Mouse (Mus musculus): Measurements from ENCODE around the gene Vmn2r30. TPM values are rescaled to one million over a fixed set of nuclear protein-coding genes. Genes with fewer than 3 reads are reported as not detected.
"Not testable (repeated sequence)": the region's sequence is repeated elsewhere in the genome, so short reads cannot be mapped to it uniquely, and the experiment has no call there.

Vmn2r30 gene
- under 1 TPM; 0.16 to 0.45 (median 0.27) TPM for total RNA-seq (2022)

DNA sequence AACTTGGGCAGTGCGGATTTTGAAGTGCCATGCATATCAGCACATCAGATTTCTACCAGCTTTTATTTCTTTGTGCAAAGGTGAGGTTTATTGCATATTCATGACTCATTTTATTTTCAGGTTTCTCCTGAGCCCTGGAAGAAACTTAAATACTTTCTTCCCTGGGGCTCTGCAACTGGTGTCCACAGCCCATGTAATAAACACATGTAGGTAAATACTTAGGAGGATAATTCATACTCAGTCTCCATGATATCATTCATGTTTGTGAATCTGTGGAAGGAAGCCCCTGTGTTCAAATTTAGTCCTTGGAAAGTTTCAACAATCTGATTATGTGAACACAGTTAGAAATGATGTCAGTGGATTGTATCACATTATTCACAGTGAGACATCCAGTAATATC is at the start of gene Vmn2r30:
TSS of gene Vmn2r30 (minus strand) at position 101 of the 400 bp plus-strand sequence.
- not testable (repeated sequence) for DNase-seq (ENCODE audit: low spot score in 2 of 2)

DNA sequence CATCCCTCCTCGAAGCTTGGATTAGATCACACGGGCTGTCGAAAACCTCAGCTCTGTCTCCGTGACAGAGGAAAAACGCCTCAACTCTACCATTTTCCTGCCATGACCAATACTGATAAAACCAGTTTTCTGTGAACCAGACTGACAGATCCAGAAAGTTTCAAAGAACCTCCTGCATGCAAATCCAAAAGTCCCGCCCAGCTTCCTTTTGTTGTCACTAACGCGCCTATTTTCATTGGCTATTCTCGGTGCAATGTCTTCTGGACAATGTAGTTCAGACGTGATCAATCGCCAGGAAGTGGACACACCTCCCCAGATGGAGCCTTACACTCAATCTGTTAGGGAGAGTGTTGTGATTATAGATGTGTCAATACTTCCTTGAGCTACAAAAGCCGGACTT is 37.0 kb upstream of the Vmn2r30 start, which contains the start of gene Gm45783:
TSS of gene Gm45783 (minus strand) at position 143 of the 400 bp plus-strand sequence.
- DNase-seq (ENCODE audit: low spot score in 2 of 2), result not testable (repeated sequence)

DNA sequence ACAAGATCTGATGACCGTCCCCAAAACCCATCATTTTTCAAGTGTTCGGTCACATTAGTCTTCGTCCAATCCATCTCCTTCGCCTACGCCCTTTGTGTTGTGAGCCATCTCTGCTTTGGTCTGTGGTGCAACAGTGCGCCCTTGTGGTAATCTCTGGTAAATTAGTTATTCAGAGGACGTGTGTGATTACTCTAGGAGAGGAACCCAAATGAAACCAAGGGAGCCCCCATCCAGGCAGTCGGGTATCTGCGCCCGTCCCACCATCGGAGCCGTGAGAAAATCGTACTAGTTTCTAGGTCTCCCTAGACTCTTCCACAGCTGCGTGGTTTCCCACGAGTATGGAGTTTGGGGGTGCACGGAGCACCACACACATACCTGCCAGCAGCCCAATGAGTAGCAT is 41.8 kb downstream of the Vmn2r30 start:
- peak; percentile 52 to 63 for DNase-seq (ENCODE audit: low spot score in 2 of 2)

DNA sequence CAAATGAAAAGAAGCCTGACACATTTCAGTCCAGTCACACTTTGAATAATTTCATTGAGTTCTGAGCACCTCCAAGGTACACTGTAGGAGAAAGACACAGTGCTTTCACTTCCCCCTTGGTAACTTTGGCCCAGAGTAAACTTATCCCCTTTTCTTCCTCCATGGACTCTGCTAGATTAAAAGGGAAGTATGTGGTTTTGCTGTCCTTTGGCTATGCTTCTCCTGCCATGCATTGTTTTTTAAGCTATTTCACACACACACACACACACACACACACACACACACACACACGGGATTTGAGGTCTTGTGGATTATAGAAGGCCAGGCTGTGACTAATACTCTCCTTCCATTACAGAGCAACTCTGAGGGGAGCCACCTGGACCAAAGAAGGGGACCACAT is 56.0 kb downstream of the Vmn2r30 start:
- no peak for DNase-seq (ENCODE audit: low spot score in 2 of 2)

DNA sequence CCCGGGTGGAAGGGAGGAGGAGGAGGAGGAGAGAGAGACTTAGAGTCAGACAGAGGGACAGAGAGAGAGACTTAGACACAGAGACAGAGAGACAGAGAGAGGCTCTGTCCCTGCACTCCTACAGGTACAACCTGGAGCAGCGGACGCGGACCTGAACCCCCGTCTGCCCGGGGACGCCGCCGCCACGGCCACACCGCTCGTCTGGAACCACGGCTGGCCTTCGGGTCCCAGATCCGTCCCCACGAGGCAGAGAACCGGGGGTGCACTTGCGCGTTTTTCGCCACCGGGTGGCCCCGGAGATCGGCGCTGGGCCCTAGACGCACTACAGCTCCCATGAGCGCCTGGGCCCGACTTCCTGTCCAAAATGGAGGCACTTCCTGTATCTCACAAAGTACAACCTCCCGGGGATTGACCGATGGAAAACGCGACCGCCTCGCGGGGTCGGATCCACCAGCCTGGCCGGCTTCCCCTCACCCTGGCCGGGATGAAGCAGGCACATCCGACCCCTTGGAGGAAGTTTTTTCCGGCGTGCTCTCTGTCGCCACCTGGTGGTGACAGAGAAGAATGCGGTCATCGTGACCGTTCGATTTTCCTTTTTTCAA is 59.3 kb downstream of the Vmn2r30 start, which contains the start of gene Gm45844:
TSS of gene Gm45844 (minus strand) at position 324 of the 602 bp plus-strand sequence.
- peak; percentile 96 to 97 for DNase-seq (ENCODE audit: low spot score in 2 of 2)

DNA sequence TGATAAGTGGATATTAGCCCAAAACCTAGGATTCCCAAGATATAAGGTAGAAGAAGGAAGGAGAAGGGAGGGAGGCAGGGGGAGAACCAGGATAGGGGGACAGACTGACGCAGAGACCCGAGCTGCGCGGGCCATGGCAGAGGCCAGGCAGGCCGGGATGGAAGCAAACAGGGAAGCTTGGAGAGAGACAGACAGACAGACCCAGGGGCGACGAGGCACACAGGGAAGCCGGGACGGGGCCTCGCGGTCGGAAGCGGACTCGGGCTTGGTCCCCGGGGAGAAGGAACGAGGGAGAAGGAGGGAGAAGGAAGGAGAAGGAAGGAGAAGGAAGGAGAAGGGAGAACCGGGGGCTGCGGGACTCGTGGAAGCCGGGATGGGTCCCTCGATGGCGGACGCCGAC is 59.9 kb downstream of the Vmn2r30 start:
- DNase-seq (ENCODE audit: low spot score in 2 of 2), result not testable (repeated sequence)

Small RNA genes lying within 50 kb of the gene (microRNA-seq; reads per million reads assigned to microRNA genes)
- gene Mir5620, result 8.9 to 16.9 reads per million in 2 experiments

Other genes with a start within 250 kb of the Vmn2r30 start
- gene Zfp954, start 216.1 kb downstream of the Vmn2r30 start, total RNA-seq (2022), result 10 to 100 TPM; 11.4 to 14.5 (median 13.5) TPM
- gene Zfp773, start 200.9 kb downstream of the Vmn2r30 start, total RNA-seq (2022), result 1 to 10 TPM; 2.3 to 3.5 (median 3.0) TPM
- 1 to 10 TPM; 7.0 to 9.4 (median 8.6) TPM for gene Zfp418, start 166.3 kb downstream of the Vmn2r30 start, total RNA-seq (2022)
- 10 to 100 TPM in 1 of 4 experiments, 1 to 10 TPM in 3; 7.0 to 10.2 (median 9.0) TPM for gene Zfp772, start 127.6 kb downstream of the Vmn2r30 start, total RNA-seq (2022)
- 1 to 10 TPM; 1.9 to 4.2 (median 2.2) TPM for gene Vmn2r29, start 90.3 kb downstream of the Vmn2r30 start, total RNA-seq (2022)
- 10 to 100 TPM; 11.4 to 12.6 (median 11.8) TPM for gene Gm45844, start 59.3 kb downstream of the Vmn2r30 start, total RNA-seq (2022)
- 100 to 1,000 TPM; 119 to 129 (median 124) TPM for gene Clcn4, start 36.8 kb downstream of the Vmn2r30 start, total RNA-seq (2022)
- under 1 TPM in 1 of 4 experiments, not detected in 3; 0.67 TPM for gene Gm45783, start 37.0 kb upstream of the Vmn2r30 start, total RNA-seq (2022)
- not detected for gene Vmn2r31, start 62.1 kb upstream of the Vmn2r30 start, total RNA-seq (2022)
- not detected for gene Vmn2r32, start 142.4 kb upstream of the Vmn2r30 start, total RNA-seq (2022)
- not detected for gene Vmn2r33, start 229.2 kb upstream of the Vmn2r30 start, total RNA-seq (2022)

Data from layer of hippocampus, adult 8-10 months (tissue).